In the genomic region with DNA sequence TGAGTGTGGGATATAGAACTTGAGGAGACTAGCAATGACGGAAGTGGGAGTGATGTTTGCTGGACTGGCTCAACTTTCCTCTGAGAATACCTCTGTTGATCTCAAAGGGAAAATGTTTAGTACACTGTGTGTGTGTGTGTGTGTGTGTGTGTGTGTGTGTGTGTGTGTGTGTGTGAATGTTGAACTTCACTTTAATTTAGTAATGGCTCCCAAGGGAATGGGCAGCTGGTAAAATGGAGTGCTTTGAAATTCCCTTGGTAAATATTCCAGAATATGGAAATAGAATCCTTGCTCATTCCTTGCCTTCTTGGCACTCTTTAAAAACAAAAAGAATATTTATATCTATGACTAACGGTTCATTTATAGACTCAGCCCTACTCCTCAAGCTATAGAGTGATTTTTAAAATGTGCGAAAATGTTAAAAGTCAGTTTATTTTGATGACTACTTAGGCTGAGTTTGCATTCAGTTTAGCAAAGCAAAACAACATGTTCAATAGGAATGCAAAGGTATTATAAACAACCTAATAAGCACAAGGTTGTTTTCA, we compare ENCODE assay signal across 11 mouse cellular contexts.
"Had no signal": no experiment of that assay in that cellular context is flagged by ENCODE, and none has a peak within 500 bp of the region (broad histone marks: within the 10 kb centered on the region; RNA-seq: fewer than 3 reads in every experiment).

No protein-coding gene starts in this region.

- DNase-seq: kidney, adult 8-10 months; kidney, postnatal 25 days; lung, adult 2 months; lung, postnatal 36 days; retina, postnatal 1 day; spleen, adult 18-20 months; thymus, adult 2 months; thymus, postnatal 36 days had no signal

- ATAC-seq: intestine, postnatal 0 days; lung, postnatal 0 days; midbrain, embryonic 16.5 days had no signal
